Mouse (Mus musculus): ENCODE results near the gene Pla2g2d. TPM values are rescaled to one million over a fixed set of nuclear protein-coding genes. Genes with fewer than 3 reads are reported as not detected.
A peak's percentile ranks its signal among the peaks of the same experiment; 100 is the strongest.

The Pla2g2d gene
- polyA plus RNA-seq, 1 experiment from 2014 or later: 0.21 TPM

DNA sequence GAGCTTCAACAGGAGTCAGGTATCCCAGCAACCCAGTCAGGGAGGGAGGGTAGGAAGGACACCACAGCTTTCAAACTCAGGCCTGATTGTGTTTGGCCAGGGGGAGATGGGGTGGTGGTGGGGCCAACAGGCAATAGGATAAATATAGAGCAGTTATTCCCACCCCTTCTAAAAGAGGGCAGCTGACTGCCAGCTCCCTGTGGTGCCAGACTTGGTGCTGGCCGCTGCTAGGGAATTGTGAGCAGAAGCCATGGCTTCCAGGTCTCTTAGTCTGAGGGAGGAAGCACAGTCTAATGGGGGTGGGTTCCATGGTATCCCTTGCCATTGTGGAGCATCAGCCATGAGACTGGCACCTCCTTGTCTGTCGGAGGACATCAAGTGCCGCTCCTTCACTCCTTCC lies 21.9 kb upstream of the Pla2g2d start:
- Histone ChIP-seq H3K9me3 (ENCODE audit: control insufficient read depth, low read length) (no peaks in the 10 kb centered on the region), H3K36me3 (ENCODE audit: control insufficient read depth, insufficient read depth, low read length) (no peaks in the 10 kb centered on the region), H3K9ac (ENCODE audit: low read length) (no peak overlapping the region), H3K4me1 (replicated peaks; ENCODE audit: control insufficient read depth, insufficient read depth) (no peaks in the 10 kb centered on the region), H3K27me3 (ENCODE audit: control insufficient read depth, insufficient read depth, low read length) (no peaks in the 10 kb centered on the region), H3K4me2 (replicated peaks; ENCODE audit: low read depth) (no peak overlapping the region), H3K4me3 (ENCODE audit: low read depth, low read length) (no peak overlapping the region), H3K27ac (replicated peaks) (no peak overlapping the region)
- TF ChIP-seq EP300 (optimal IDR thresholded peaks at IDR 0.05) (no peak), CTCF (IDR thresholded peaks at IDR 0.05; ENCODE audit: low read depth) (no peak)
- 83% methylated on average over 3 of the region's 3 CpGs for WGBS
- no peak for ATAC-seq (ENCODE audit: low FRiP score, low TSS enrichment)
- DNase-seq (ENCODE audit: low spot score): no peak

DNA sequence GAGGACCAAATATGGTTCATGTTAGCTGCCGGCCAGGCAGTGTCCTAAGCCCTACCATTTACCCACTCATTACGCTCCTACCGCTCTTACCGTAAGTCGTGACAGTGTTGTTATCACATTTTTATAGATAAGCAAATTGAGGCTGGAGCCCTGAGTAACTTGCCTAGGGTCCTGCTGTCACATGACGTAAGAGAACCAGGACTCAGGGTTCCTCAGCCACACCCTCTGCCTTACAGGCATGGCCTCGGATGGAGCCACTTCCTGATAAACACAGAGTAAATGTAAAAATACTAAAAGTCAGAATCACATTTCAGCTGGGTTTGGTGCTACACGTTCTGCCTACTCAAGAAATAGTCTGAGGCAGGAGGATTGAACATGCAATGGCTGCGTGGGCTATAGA lies 21.1 kb upstream of the Pla2g2d start:
- H3K4me3 ChIP-seq (ENCODE audit: low read depth, low read length): no peak overlapping the region
- WGBS: 60% methylated on average over 9 of the region's 9 CpGs
- H3K27ac ChIP-seq (replicated peaks): no peak overlapping the region
- H3K27me3 ChIP-seq (ENCODE audit: control insufficient read depth, insufficient read depth, low read length): no peaks in the 10 kb centered on the region
- no peak for TF ChIP-seq EP300 (optimal IDR thresholded peaks at IDR 0.05)
- DNase-seq (ENCODE audit: low spot score) (no peak), ATAC-seq (ENCODE audit: low FRiP score, low TSS enrichment) (0 out of 2 replicates have a peak, but pooled peaks have one; percentile 45)
- no peaks in the 10 kb centered on the region for H3K9me3 ChIP-seq (ENCODE audit: control insufficient read depth, low read length)
- no peak overlapping the region for H3K4me2 ChIP-seq (replicated peaks; ENCODE audit: low read depth)
- no peak overlapping the region for H3K9ac ChIP-seq (ENCODE audit: low read length)
- no peaks in the 10 kb centered on the region for H3K4me1 ChIP-seq (replicated peaks; ENCODE audit: control insufficient read depth, insufficient read depth)
- no peaks in the 10 kb centered on the region for H3K36me3 ChIP-seq (ENCODE audit: control insufficient read depth, insufficient read depth, low read length)

DNA sequence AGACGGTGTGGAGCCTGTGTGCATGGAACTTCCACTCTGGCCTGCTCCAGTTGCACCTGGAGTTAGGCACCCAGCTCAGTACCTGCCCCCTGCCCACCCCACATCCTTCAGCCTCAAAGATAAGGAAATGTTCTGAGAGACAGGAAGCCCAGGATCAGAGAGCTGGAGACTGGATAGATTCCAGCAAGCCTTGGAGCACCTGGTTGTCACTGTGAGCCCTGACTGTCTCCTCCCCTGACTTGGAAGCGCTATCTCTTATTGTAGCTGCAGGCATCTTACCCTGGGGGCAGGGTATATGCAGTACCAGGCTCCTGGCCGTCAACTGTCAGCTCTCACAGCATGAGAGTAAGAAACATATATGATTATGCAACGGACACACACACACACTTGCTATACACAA lies 20.1 kb upstream of the Pla2g2d start:
- Histone ChIP-seq H3K27ac (replicated peaks) (no peak overlapping the region), H3K9ac (ENCODE audit: low read length) (no peak overlapping the region), H3K4me1 (replicated peaks; ENCODE audit: control insufficient read depth, insufficient read depth) (no peaks in the 10 kb centered on the region), H3K27me3 (ENCODE audit: control insufficient read depth, insufficient read depth, low read length) (no peaks in the 10 kb centered on the region), H3K4me2 (replicated peaks; ENCODE audit: low read depth) (no peak overlapping the region), H3K4me3 (ENCODE audit: low read depth, low read length) (no peak overlapping the region), H3K9me3 (ENCODE audit: control insufficient read depth, low read length) (no peaks in the 10 kb centered on the region), H3K36me3 (ENCODE audit: control insufficient read depth, insufficient read depth, low read length) (no peaks in the 10 kb centered on the region)
- ATAC-seq (ENCODE audit: low FRiP score, low TSS enrichment) (no peak), DNase-seq (ENCODE audit: low spot score) (no peak)
- TF ChIP-seq EP300 (optimal IDR thresholded peaks at IDR 0.05): no peak
- TF ChIP-seq CTCF (IDR thresholded peaks at IDR 0.05; ENCODE audit: low read depth): no peak
- WGBS: 64% methylated on average over 4 of the region's 4 CpGs

DNA sequence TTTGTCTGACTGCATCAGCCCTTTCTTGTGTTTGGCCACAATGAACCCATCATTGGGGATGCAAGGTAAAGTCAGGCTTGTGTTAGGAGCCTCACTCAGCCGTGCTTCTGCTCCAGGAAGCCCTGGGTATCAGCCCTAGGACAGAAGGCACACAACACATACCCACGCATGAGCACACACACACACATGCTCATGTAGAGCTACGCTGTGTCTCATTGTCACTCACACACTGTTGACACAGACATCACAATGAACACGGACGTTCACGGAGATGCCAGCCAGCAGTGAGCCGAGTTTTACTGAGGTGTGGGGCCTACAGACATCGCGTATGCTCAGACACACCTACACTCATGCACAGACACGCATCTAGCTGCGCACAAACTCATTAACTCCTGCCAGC lies 19.6 kb upstream of the Pla2g2d start:
- H3K4me1 ChIP-seq (replicated peaks; ENCODE audit: control insufficient read depth, insufficient read depth): no peaks in the 10 kb centered on the region
- 75% methylated on average over 11 of the region's 11 CpGs for WGBS
- H3K27me3 ChIP-seq (ENCODE audit: control insufficient read depth, insufficient read depth, low read length): no peaks in the 10 kb centered on the region
- no peak overlapping the region for H3K4me2 ChIP-seq (replicated peaks; ENCODE audit: low read depth)
- H3K27ac ChIP-seq (replicated peaks): peak overlapping the region; percentile 35; the same call in 1 of the 2 replicates
- no peak overlapping the region for H3K4me3 ChIP-seq (ENCODE audit: low read depth, low read length)
- H3K36me3 ChIP-seq (ENCODE audit: control insufficient read depth, insufficient read depth, low read length): no peaks in the 10 kb centered on the region
- H3K9ac ChIP-seq (ENCODE audit: low read length): no peak overlapping the region
- DNase-seq (ENCODE audit: low spot score) (no peak), ATAC-seq (ENCODE audit: low FRiP score, low TSS enrichment) (no peak)
- no peak for TF ChIP-seq EP300 (optimal IDR thresholded peaks at IDR 0.05)
- TF ChIP-seq CTCF (IDR thresholded peaks at IDR 0.05; ENCODE audit: low read depth): no peak
- no peaks in the 10 kb centered on the region for H3K9me3 ChIP-seq (ENCODE audit: control insufficient read depth, low read length)

DNA sequence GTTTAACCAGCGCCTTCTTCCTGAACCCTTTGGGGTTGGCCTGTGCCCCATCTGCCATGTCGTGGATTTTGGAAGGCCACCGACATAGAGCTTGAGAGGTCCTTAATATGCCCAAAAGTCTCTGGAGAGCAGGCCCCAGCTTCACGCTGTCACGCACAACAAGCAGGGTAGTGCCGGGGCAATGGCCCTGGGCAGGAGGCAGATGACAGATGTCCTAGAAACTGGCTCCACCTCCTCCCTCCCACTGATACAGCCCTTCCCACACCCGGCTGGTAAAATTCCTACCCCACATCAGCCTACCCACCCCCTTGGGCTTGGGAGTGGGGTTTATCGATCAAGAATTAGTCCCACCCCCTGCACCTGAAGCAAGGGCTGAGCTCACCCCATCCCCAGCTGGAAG lies 18.1 kb upstream of the Pla2g2d start, which contains the start of gene Pla2g2f:
Gene Pla2g2f (minus strand): TSS at position 211 of the 400 bp plus-strand sequence.
- H3K4me1 ChIP-seq (replicated peaks; ENCODE audit: control insufficient read depth, insufficient read depth): no peaks in the 10 kb centered on the region

DNA sequence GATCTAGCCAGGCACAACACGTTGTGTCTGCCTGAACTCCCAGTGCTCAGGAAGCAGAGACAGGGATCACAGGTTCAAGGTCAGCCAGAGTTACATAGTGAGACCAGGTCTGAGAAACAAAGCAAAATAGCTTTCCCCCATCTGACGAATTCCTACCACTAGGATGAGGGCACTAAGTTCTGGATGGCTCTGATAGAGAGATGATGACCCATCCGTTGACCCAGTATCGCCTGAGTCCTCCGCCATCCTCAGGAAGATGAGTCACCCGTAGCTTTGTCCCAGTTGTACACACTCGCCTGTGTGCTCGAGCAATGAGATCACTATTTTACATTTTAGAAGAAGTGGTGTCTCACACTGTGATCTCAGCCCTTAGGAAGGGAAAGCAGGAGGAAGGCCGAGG lies 13.3 kb upstream of the Pla2g2d start:
- no peak overlapping the region for H3K4me2 ChIP-seq (replicated peaks; ENCODE audit: low read depth)
- WGBS: 69% methylated on average over 9 of the region's 9 CpGs
- H3K4me1 ChIP-seq (replicated peaks; ENCODE audit: control insufficient read depth, insufficient read depth): no peaks in the 10 kb centered on the region
- no peaks in the 10 kb centered on the region for H3K9me3 ChIP-seq (ENCODE audit: control insufficient read depth, low read length)
- H3K27me3 ChIP-seq (ENCODE audit: control insufficient read depth, insufficient read depth, low read length): no peaks in the 10 kb centered on the region
- no peak overlapping the region for H3K4me3 ChIP-seq (ENCODE audit: low read depth, low read length)
- H3K9ac ChIP-seq (ENCODE audit: low read length): no peak overlapping the region
- no peaks in the 10 kb centered on the region for H3K36me3 ChIP-seq (ENCODE audit: control insufficient read depth, insufficient read depth, low read length)
- TF ChIP-seq CTCF (IDR thresholded peaks at IDR 0.05; ENCODE audit: low read depth) (peak; percentile 10; the same call in 1 of the 2 replicates), EP300 (optimal IDR thresholded peaks at IDR 0.05) (no peak)
- ATAC-seq (ENCODE audit: low FRiP score, low TSS enrichment) (no peak; the same call in 1 of the 2 replicates), DNase-seq (ENCODE audit: low spot score) (no peak)
- H3K27ac ChIP-seq (replicated peaks): no peak overlapping the region

More for the DNA sequence above, 18.1 kb upstream of the Pla2g2d start, which contains the start of gene Pla2g2f:
- DNase-seq (ENCODE audit: low spot score): no peak
- Histone ChIP-seq H3K36me3 (ENCODE audit: control insufficient read depth, insufficient read depth, low read length) (no peaks in the 10 kb centered on the region), H3K9ac (ENCODE audit: low read length) (no peak within 1 kb of the TSS), H3K4me2 (replicated peaks; ENCODE audit: low read depth) (no peak within 1 kb of the TSS), H3K27me3 (ENCODE audit: control insufficient read depth, insufficient read depth, low read length) (no peaks in the 10 kb centered on the region), H3K9me3 (ENCODE audit: control insufficient read depth, low read length) (no peaks in the 10 kb centered on the region), H3K27ac (replicated peaks) (peak within 1 kb of the TSS; percentile 35; the same call in 1 of the 2 replicates), H3K4me3 (ENCODE audit: low read depth, low read length) (no peak within 1 kb of the TSS)
- 77% methylated on average over 8 of the region's 8 CpGs for WGBS
- TF ChIP-seq CTCF (IDR thresholded peaks at IDR 0.05; ENCODE audit: low read depth) (no peak), EP300 (optimal IDR thresholded peaks at IDR 0.05) (no peak)
- ATAC-seq (ENCODE audit: low FRiP score, low TSS enrichment): no peak
